Mouse (Mus musculus) forebrain, embryonic 11.5 days (tissue): ENCODE data around the gene Foxc2. TPM values are rescaled to one million over a fixed set of nuclear protein-coding genes. Genes with fewer than 3 reads are reported as not detected.

ENCODE experiments used
- ATAC-seq: fragments of 200-750 bp; cut with Nextera tagmentation; replicated peaks from 2 replicates; pipeline ENCODE4 v1.8.0; 2017; ENCODE audit warnings: moderate TSS enrichment; ENCODE audit not compliant: low FRiP score
- DNase-seq: peaks from one replicate; pipeline ENCODE4 v3.0.0-alpha.2; 2017; ENCODE audit warnings: low spot score
- H3K27ac ChIP-seq: fragments of 300-500 bp; sonication (generic); 2 replicates; pipeline ENCODE4 v1.5.1; 2014; ENCODE audit warnings: low read depth, low read length
- H3K27me3 ChIP-seq: fragments of 300-500 bp; sonication (generic); 2 replicates; pipeline ENCODE4 v1.6.1; 2014; ENCODE audit warnings: mild to moderate bottlenecking, low read length, mixed read lengths; ENCODE audit not compliant: control insufficient read depth, insufficient read depth
- H3K36me3 ChIP-seq: fragments of 300-500 bp; sonication (generic); 2 replicates; pipeline ENCODE4 v1.6.1; 2014; ENCODE audit warnings: mild to moderate bottlenecking, low read length, moderate library complexity, mixed read lengths; ENCODE audit not compliant: control insufficient read depth, insufficient read depth
- H3K4me1 ChIP-seq: fragments of 300-500 bp; sonication (generic); replicated peaks from 2 replicates; pipeline ENCODE4 v1.6.1; 2014; ENCODE audit warnings: low read length, mixed read lengths; ENCODE audit not compliant: control insufficient read depth, insufficient read depth
- H3K4me2 ChIP-seq: fragments of 300-500 bp; sonication (generic); 2 replicates; pipeline ENCODE4 v1.6.1; 2014; ENCODE audit warnings: low read depth, mild to moderate bottlenecking, low read length, moderate library complexity, mixed read lengths; ENCODE audit not compliant: severe bottlenecking
- H3K4me3 ChIP-seq: fragments of 300-500 bp; sonication (generic); 2 replicates; pipeline ENCODE4 v1.5.1; 2014; ENCODE audit warnings: low read depth, low read length
- H3K9ac ChIP-seq: fragments of 300-500 bp; sonication (generic); 2 replicates; pipeline ENCODE4 v1.6.1; 2014; ENCODE audit warnings: low read length
- H3K9me3 ChIP-seq: fragments of 300-500 bp; sonication (generic); 2 replicates; pipeline ENCODE4 v1.6.1; 2016; ENCODE audit warnings: low read length, mixed read lengths; ENCODE audit not compliant: control insufficient read depth
- WGBS: fragments of 180-500 bp; shearing (Covaris S2); extraction: QIAGEN DNeasy Blood & Tissue Kit; methylation state at CpG from one replicate; pipeline ENCODE4 v1.1.7; 2014; 5-methylcytosine and 5-hydroxymethylcytosine counted together
- polyA plus RNA-seq: library from polyadenylated mRNA; unstranded; fragments of >200 nt; fragmentation: Nextera tagmentation; extraction: Ambion mirVana; gene quantifications from 2 replicates; pipeline ENCODE4 v1.2.1, GENCODE M21; 2014

Gene Foxc2
- polyA plus RNA-seq, 1 experiment from 2014 or later, result 6.3 TPM

DNA sequence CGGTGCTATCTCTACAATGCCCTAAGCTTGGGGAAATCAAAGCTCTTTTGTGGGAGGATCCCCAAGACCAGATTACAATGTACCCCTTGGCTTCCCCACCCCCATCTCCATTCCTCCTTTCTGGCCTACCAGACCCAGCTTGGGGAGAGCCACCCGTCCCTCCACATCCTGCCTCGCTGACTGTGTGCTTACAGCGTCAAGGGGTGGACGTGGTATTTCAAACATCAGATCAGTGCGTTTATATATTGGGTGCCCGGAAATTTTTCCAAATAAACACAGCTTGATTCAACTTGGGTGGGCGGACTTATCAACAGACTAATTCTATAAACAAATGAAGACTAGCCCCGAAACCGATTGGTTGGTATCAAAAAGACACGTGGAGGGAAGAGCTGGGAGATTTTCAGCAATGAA is 11.3 kb downstream of the Foxc2 start:
- WGBS, result 1% methylated on average over 11 of the region's 11 CpGs
- ATAC-seq (no peak), DNase-seq (no peak)

DNA sequence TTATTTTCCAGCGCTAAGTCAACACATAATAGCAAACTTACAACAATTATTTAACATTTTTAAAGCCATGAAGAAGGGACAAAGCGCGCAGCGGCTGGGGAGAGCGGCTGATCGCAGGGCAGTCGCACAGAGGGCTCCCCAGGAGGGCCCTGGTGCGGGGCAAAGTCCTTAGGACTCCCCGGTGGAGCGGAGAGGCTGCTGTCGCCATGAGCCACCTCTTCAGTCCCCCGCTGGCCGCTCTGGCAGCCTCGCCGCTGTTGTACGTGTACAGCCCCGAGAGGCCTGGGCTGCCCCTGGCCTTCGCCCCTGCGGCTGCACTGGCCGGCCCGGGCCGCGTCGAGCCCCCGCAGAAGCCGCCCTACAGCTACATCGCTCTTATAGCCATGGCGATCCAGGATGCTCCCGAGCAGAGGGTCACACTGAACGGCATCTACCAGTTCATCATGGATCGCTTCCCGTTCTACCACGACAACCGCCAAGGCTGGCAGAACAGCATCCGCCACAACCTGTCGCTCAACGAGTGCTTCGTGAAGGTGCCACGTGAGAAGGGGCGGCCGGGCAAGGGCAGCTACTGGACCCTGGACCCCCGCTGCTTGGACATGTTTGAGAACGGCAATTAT is 11.9 kb downstream of the Foxc2 start, which contains the start of gene Foxl1:
Gene Foxl1 (plus strand): TSS at position 185 of the 620 bp plus-strand sequence.
- DNase-seq, result no peak
- WGBS, result under 1% methylated on average over 43 of the region's 43 CpGs
- Histone ChIP-seq H3K9me3 (no peaks in the 10 kb centered on the region; the same call in 1 of the 2 replicates), H3K4me2 (0 out of 2 replicates have a peak within 1 kb of the TSS, but pooled peaks have one; percentile 11), H3K9ac (no peak within 1 kb of the TSS), H3K36me3 (no peaks in the 10 kb centered on the region), H3K27me3 (peaks cover 80% of the 10 kb centered on the region), H3K4me3 (peak within 1 kb of the TSS; percentile 5; the same call in 1 of the 2 replicates), H3K27ac (no peak within 1 kb of the TSS), H3K4me1 (peaks cover 10% of the 10 kb centered on the region; the same call in 1 of the 2 replicates)
- no peak for ATAC-seq

More for the DNA sequence above, 11.3 kb downstream of the Foxc2 start:
- Histone ChIP-seq H3K4me2 (no peak overlapping the region), H3K27me3 (peaks cover 86% of the 10 kb centered on the region), H3K36me3 (no peaks in the 10 kb centered on the region), H3K9ac (no peak overlapping the region), H3K9me3 (no peaks in the 10 kb centered on the region; the same call in 1 of the 2 replicates), H3K4me1 (peaks cover 10% of the 10 kb centered on the region; the same call in 1 of the 2 replicates), H3K4me3 (no peak overlapping the region), H3K27ac (no peak overlapping the region)

DNA sequence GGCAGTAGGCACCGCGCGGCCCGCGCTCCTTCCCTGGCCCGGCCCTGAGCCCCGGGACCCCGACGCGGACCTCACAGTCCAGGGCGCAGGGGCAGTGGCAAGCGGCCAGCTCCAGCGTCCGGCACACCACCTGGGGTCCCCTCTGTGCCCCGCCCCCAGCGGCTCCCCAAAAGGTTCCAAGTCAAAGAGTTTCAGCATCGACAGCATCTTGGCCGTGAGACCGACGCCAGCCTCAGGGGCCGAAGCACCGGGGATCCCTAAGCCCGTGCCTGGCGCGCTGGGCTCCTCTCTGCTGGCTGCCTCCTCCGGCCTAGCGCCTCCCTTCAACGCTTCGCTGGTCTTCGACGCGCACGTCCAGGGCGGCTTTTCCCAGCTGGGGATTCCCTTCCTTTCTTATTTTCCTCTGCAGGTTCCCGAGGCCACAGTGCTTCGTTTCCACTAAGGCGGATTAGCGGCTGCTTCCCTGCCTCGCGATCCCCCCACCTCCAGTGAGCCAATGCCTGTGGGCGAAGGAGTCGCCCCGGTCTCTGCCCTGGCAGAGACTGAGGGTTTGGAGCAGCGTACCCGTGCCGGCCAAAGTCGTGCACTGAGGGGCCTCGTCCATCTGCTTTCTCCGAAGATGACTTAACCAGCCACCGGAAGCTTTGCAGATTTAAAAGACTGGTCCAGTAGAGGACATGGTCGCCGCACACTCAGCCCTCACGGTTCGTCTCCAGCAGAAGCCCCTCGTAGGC is 12.7 kb downstream of the Foxc2 start:
- Histone ChIP-seq H3K4me2 (0 out of 2 replicates have a peak overlapping the region, but pooled peaks have one; percentile 2), H3K27ac (no peak overlapping the region), H3K36me3 (no peaks in the 10 kb centered on the region), H3K9ac (no peak overlapping the region), H3K4me1 (peaks cover 10% of the 10 kb centered on the region; the same call in 1 of the 2 replicates), H3K27me3 (peaks cover 72% of the 10 kb centered on the region), H3K9me3 (no peaks in the 10 kb centered on the region; the same call in 1 of the 2 replicates), H3K4me3 (peak overlapping the region; percentile 5; the same call in 1 of the 2 replicates)
- WGBS, result under 1% methylated on average over 54 of the region's 55 CpGs
- ATAC-seq (no peak), DNase-seq (no peak)

DNA sequence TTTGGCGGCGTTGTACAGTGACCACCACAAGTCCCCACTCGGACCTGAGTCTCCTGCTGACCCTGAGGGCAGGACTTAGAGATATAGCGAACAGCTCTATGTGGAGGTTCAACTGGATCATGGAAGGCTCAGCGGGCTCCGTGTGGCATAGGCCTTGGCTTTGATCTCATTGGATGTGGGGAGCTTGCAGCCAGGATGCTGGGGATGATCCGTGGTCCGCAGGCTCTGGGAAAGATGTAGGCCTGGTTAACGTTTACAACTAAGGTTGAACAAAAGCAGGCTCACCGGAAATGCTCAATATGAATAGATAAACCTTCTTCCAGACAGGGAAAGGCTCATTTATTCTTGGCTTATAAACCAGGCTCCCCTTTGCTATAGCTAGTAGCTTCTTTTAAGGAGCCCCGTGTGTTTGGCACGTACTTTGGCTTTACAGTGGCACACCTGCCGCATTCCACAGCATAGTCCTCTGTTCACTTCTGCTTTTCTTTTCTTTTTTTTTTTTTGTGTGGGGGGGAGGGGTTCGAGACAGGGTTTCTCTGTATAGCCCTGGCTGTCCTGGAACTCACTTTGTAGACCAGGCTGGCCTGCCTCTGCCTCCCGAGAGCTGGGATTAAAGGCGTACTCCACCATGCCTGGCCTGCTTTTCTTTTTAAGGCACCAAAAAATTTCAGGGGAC is 13.4 kb downstream of the Foxc2 start:
- Histone ChIP-seq H3K4me3 (no peak overlapping the region), H3K9ac (no peak overlapping the region), H3K4me2 (no peak overlapping the region), H3K9me3 (no peaks in the 10 kb centered on the region), H3K36me3 (no peaks in the 10 kb centered on the region), H3K27me3 (peaks cover 65% of the 10 kb centered on the region), H3K27ac (no peak overlapping the region), H3K4me1 (peaks cover 10% of the 10 kb centered on the region; the same call in 1 of the 2 replicates)
- ATAC-seq (no peak), DNase-seq (no peak)
- 10% methylated on average over 16 of the region's 16 CpGs for WGBS

DNA sequence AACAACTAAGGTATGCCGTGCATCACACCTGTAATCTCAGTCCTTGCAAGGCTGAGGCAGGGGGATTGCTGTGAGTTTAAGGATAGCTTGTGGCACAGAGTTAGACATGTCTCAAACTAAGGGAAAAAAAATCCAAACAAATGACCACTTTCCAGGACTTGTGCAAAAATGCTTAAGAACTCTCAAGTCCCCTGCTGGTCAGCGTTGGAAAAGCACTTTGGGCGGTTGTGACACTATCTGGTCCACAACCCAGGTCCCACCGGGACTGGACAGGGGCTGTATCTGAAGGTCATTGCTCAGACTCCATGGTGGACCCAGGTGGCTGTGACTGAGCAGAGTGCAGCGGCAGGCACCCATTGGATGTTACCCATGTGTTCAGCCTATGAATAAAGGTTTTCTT is 14.6 kb downstream of the Foxc2 start:
- no peaks in the 10 kb centered on the region for H3K36me3 ChIP-seq
- H3K4me1 ChIP-seq, result peaks cover 10% of the 10 kb centered on the region; the same call in 1 of the 2 replicates
- H3K4me2 ChIP-seq, result no peak overlapping the region
- no peak overlapping the region for H3K27ac ChIP-seq
- ATAC-seq (no peak), DNase-seq (no peak)
- H3K4me3 ChIP-seq, result no peak overlapping the region
- H3K27me3 ChIP-seq, result peaks cover 55% of the 10 kb centered on the region
- no peak overlapping the region for H3K9ac ChIP-seq
- H3K9me3 ChIP-seq, result no peaks in the 10 kb centered on the region
- WGBS, result 29% methylated on average over 5 of the region's 5 CpGs

DNA sequence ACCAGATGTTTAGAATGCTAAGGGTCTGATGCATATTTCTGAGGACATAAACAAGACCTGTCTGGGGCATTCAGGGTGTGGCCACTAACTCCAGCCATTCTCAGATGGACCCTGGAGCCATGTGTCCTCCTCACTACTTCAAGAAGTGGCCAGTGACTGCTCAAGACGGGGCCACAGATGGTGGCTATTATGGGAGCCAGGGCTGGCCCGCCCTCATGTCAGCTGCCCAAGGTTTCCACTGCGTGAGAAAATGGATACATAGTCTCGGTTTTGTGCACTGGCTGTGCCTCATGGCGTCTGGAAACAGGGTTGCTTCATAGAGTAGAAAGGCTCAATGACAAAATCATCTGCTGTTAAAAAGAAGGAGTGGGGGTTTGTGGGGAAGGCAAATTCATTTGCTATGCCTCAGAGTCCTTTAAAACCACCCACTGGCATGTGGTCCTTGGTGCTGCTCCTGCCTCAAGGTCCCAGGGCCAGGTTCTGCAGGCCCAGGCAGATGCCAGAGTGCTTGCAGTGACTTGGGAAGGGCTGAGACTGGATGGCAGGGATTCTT is 17.1 kb downstream of the Foxc2 start:
- peaks cover 29% of the 10 kb centered on the region for H3K27me3 ChIP-seq
- WGBS, result 78% methylated on average over 5 of the region's 5 CpGs

DNA sequence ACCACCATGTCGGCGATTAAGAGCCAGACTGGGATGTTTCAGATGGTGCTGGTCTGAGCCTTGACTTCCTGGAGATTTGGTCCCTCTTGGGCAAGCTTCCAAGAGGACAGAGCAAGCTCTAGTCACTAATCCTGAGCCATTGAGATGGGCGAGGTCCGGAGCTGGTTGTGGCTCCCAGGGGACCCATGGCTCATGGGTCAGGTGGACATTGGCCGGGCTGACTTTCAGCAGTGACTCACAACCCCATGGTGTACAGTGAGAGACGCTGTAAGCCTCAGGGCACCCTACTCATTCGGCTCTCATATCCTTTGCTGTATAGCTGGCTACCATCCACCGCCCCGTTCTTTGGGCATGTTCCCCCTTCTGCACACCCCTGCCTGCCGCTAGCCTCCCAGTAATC is 18.1 kb downstream of the Foxc2 start:
- Histone ChIP-seq H3K27me3 (peaks cover 19% of the 10 kb centered on the region), H3K9me3 (peaks cover 8% of the 10 kb centered on the region; the same call in 1 of the 2 replicates), H3K9ac (no peak overlapping the region), H3K4me3 (no peak overlapping the region), H3K4me1 (peaks cover 2% of the 10 kb centered on the region; the same call in 1 of the 2 replicates), H3K4me2 (no peak overlapping the region), H3K36me3 (no peaks in the 10 kb centered on the region), H3K27ac (no peak overlapping the region)
- ATAC-seq, result no peak
- DNase-seq, result no peak
- 83% methylated on average over 10 of the region's 10 CpGs for WGBS

More for the DNA sequence above, 17.1 kb downstream of the Foxc2 start:
- no peak for ATAC-seq
- Histone ChIP-seq H3K4me2 (no peak overlapping the region), H3K4me1 (peaks cover 8% of the 10 kb centered on the region; the same call in 1 of the 2 replicates), H3K27ac (no peak overlapping the region), H3K9ac (no peak overlapping the region), H3K36me3 (no peaks in the 10 kb centered on the region), H3K9me3 (peaks cover 5% of the 10 kb centered on the region; the same call in 1 of the 2 replicates), H3K4me3 (no peak overlapping the region)
- no peak for DNase-seq

DNA sequence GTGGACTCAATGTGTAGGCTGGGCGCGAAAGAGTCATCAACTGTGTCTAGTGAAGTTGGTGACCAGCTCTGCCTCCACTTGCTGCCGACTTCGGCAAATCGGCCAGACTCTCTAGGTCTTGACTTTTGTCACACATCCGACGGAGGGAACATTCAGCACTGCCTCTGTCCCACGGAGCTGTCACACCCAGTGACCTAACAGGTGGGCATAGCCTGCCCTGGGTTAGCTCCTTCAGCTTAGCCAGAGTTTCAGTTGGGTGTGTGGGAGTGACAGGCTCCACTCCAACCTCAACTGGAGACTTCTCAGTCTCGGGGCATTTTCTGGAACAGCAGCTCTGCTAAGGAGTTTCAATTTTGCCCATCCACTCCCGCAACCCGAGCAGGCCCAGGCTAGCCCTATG is 18.5 kb downstream of the Foxc2 start:
- no peak overlapping the region for H3K4me3 ChIP-seq
- no peak overlapping the region for H3K27ac ChIP-seq
- H3K27me3 ChIP-seq, result peaks cover 15% of the 10 kb centered on the region
- no peak overlapping the region for H3K9ac ChIP-seq
- H3K4me2 ChIP-seq, result no peak overlapping the region
- ATAC-seq, result no peak
- H3K4me1 ChIP-seq, result no peaks in the 10 kb centered on the region
- H3K9me3 ChIP-seq, result peaks cover 8% of the 10 kb centered on the region; the same call in 1 of the 2 replicates
- no peaks in the 10 kb centered on the region for H3K36me3 ChIP-seq
- DNase-seq, result no peak
- 91% methylated on average over 11 of the region's 11 CpGs for WGBS
